Mouse (Mus musculus) embryonic fibroblast, embryonic 13.5 days (primary cell): ENCODE measurements around the gene Bean1. TPM values are rescaled to one million over a fixed set of nuclear protein-coding genes. Genes with fewer than 3 reads are reported as not detected.

Source experiments
- H3K27ac ChIP-seq: 2 replicates; pipeline ENCODE4 v1.5.1; 2012; ENCODE audit warnings: low read length, control low read depth, inconsistent platforms; ENCODE audit not compliant: insufficient read depth
- H3K4me1 ChIP-seq: 2 replicates; pipeline ENCODE4 v1.6.1; 2011; ENCODE audit warnings: low read length; ENCODE audit not compliant: control insufficient read depth, insufficient read depth
- H3K4me3 ChIP-seq: 2 replicates; pipeline ENCODE4 v1.5.1; 2011; ENCODE audit warnings: mild to moderate bottlenecking, control low read depth, low read length; ENCODE audit not compliant: insufficient read depth
- CTCF ChIP-seq: IDR thresholded peaks from 2 replicates; pipeline ENCODE4 v1.5.1; 2011; ENCODE audit warnings: mild to moderate bottlenecking, control low read depth, low read length, moderate library complexity, borderline replicate concordance; ENCODE audit not compliant: insufficient read depth
- POLR2A ChIP-seq: IDR thresholded peaks from 2 replicates; pipeline ENCODE4 v1.6.1; 2011; ENCODE audit warnings: low read depth, mild to moderate bottlenecking, control low read depth, low read length, moderate library complexity
- polyA plus RNA-seq: library from polyadenylated mRNA; stranded (reverse); fragments of >200 nt; gene quantifications from 2 replicates; pipeline ENCODE4 v1.2.4, GENCODE M21; 2011; ENCODE audit warnings: low read depth; ENCODE audit not compliant: missing spikeins, insufficient read length

Bean1 gene
- polyA plus RNA-seq, 1 experiment: 0.90 TPM

DNA sequence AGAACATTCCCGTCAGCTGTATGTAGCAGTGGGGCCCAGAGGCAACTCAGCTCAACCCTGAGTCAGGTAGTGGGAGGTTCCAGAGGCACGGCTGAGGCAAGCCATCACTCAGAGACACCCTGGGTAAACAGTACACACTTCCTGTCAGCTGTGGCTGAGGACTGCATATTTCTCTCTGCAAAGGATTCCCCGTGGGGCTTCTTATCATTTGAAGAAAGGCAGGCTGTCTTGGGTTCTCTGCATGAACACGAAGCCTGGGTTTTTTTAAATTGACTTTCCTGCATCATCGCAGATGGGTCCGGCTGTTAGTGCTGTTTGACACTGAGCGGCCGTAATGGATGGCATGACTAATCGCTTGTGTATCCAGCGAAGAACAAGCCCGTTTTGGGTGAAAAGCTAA is 21.3 kb downstream of the Bean1 start:
- Histone ChIP-seq H3K27ac (peak overlapping the region; percentile 42; the same call in 1 of the 2 replicates), H3K4me3 (peak overlapping the region; percentile 24; the same call in 1 of the 2 replicates), H3K4me1 (no peaks in the 10 kb centered on the region)
- TF ChIP-seq CTCF (no peak), POLR2A (no peak)

- TF ChIP-seq CTCF (no peak), POLR2A (no peak)
- H3K27ac ChIP-seq: no peak overlapping the region
- H3K4me3 ChIP-seq: no peak overlapping the region
- H3K4me1 ChIP-seq: no peaks in the 10 kb centered on the region
These were observed 29.6 kb downstream of the Bean1 start for GRCm38 (mm10) chr8:104199802-104200201.

DNA sequence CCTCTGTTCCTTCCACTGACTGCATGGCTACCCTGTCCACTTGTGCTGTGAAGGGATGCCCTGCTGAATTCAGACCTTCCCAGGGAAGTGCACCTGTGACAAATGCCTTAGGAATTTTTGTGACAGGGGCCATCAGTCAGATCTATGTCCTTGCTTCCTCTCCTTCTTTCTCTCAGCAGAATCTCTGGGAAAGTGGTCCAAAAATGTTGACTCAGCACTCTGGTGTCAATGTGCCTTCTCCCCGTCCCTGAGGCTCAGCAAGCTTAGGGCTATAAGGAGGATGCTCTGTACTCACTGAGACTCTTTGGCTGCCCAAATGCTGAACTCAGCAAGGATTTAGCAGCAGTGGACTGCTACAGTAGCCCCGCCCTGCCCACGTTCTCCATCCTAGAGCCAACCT is 31.4 kb downstream of the Bean1 start:
- H3K4me1 ChIP-seq: no peaks in the 10 kb centered on the region
- no peak for TF ChIP-seq POLR2A
- TF ChIP-seq CTCF: no peak
- H3K27ac ChIP-seq: no peak overlapping the region
- no peak overlapping the region for H3K4me3 ChIP-seq

DNA sequence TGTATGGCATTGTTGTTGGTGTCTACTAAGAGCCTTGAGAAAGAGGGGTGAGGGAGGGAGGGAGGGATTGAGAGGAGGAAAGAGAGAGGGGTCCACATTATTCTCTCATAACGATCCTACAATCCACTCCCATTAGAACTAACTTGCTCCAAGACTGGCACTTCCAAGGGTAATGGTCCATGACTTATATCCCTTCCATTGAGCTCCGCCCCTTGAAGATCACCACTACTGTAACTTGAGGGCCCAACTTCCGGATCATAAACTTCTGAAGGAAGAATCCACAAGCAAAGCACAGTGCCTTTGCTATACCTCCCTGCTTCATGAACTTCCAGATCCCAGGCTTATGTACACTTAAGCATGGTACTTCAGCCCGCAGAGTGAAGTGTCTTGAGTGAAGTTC is 32.1 kb downstream of the Bean1 start:
- no peak overlapping the region for H3K27ac ChIP-seq
- TF ChIP-seq POLR2A (no peak), CTCF (no peak)
- no peak overlapping the region for H3K4me3 ChIP-seq
- H3K4me1 ChIP-seq: no peaks in the 10 kb centered on the region

DNA sequence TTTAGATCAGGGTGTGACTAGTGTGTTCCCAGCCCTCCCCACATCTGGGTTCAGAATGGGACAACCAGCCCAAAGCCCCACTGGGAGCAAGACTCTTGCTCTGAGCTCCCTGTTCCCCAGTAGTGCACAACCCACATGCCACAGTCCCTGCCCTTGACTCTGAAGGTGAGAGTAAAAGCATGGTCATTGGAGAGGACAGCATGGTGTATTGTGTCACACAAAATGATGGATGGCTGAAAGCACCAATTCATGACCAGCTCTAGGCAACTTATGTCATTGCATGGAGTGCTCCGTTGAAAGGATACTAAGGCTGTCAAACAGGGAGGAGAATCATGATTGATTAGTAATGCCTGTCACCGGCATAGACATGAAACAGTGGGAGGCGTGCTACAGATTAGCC is 35.0 kb downstream of the Bean1 start:
- TF ChIP-seq POLR2A (no peak), CTCF (no peak)

GRCm38 (mm10) chr8:104217601-104218000 is 47.4 kb downstream of the Bean1 start:
- Histone ChIP-seq H3K4me1 (no peaks in the 10 kb centered on the region), H3K4me3 (no peak overlapping the region), H3K27ac (no peak overlapping the region)
- TF ChIP-seq CTCF (no peak), POLR2A (no peak)

More for the DNA sequence above, 35.0 kb downstream of the Bean1 start:
- H3K4me1 ChIP-seq: no peaks in the 10 kb centered on the region
- H3K4me3 ChIP-seq: no peak overlapping the region
- H3K27ac ChIP-seq: no peak overlapping the region

- TF ChIP-seq CTCF: 0 out of 2 replicates have a peak, but pooled peaks have one; percentile 22
- TF ChIP-seq POLR2A: no peak
- no peak overlapping the region for H3K4me3 ChIP-seq
- H3K4me1 ChIP-seq: no peaks in the 10 kb centered on the region
- H3K27ac ChIP-seq: no peak overlapping the region
These were observed 48.8 kb downstream of the Bean1 start for GRCm38 (mm10) chr8:104219079-104219478.

DNA sequence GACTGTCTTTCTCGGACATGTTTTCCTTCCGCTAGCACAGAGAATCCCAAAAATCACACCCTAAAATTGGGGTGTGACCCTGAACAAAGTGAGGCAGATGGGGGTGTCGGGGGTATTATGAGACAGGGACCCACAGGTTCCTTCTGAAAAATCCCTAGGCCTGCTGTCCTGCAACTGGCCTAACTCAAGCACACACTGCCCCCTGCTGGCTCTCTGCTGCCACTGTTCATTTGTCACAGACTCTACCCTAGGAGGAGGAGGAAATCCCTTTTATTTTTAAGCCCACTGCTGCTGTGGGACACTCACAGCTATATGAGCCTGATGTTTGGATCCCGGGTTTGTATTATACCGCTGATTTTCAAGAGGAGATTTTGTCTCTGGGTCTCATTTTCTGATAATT is 49.6 kb downstream of the Bean1 start:
- Histone ChIP-seq H3K4me1 (no peaks in the 10 kb centered on the region), H3K27ac (no peak overlapping the region)
- peak; percentile 86 for TF ChIP-seq CTCF
- no peak for TF ChIP-seq POLR2A

GRCm38 (mm10) chr8:104227048-104227447 is 56.8 kb downstream of the Bean1 start:
- TF ChIP-seq CTCF: no peak
- TF ChIP-seq POLR2A: no peak
- Histone ChIP-seq H3K27ac (no peak overlapping the region), H3K4me1 (no peaks in the 10 kb centered on the region)

More for the DNA sequence above, 49.6 kb downstream of the Bean1 start:
- no peak overlapping the region for H3K4me3 ChIP-seq

DNA sequence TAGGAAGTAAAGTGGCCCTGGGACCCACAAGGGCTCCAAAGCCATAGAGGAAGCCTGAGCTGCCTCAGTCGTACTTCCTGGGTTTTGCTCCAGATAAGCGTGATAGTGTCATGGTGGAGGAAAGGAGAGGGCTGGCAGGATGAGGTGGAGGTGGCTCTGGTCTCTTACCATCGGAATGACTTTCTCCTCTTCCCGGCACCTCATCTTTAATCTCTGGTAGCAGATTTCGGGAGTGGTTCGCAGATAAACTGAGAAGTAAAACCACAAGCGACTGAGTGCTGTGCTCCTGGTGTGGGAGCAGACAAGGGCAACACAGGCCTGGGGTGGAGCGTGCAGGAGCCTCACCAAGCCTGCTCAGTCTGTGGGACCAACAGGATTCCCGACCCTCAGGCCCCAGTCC is 60.1 kb downstream of the Bean1 start:
- Histone ChIP-seq H3K4me1 (no peaks in the 10 kb centered on the region), H3K27ac (no peak overlapping the region), H3K4me3 (no peak overlapping the region)
- TF ChIP-seq CTCF: no peak
- TF ChIP-seq POLR2A: no peak

More at GRCm38 (mm10) chr8:104227048-104227447, 56.8 kb downstream of the Bean1 start:
- no peak overlapping the region for H3K4me3 ChIP-seq

DNA sequence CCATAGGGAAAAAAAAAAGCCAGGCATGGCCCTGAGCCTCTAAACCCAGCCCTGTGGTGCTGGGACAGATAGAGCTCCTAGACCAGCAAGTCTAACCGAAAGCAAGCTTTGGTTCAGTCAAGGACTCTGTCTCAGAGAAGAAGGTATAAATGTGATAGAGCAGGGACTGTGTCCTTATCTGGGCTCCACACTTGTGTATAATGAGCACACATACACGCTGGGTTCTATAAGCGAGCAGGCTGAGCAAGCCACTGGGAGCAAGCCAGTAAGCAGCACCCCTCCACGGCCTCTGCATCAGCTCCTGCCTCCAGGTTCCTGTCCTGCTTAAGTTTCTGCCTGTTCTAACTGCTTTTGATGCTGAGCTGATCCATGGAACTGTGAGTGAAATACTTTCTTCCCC is 61.8 kb downstream of the Bean1 start:
- Histone ChIP-seq H3K4me3 (no peak overlapping the region), H3K4me1 (no peaks in the 10 kb centered on the region), H3K27ac (no peak overlapping the region)
- TF ChIP-seq CTCF: no peak
- TF ChIP-seq POLR2A: no peak
